Comparison of ENCODE assay signal across 8 mouse cellular contexts in the genomic region with DNA sequence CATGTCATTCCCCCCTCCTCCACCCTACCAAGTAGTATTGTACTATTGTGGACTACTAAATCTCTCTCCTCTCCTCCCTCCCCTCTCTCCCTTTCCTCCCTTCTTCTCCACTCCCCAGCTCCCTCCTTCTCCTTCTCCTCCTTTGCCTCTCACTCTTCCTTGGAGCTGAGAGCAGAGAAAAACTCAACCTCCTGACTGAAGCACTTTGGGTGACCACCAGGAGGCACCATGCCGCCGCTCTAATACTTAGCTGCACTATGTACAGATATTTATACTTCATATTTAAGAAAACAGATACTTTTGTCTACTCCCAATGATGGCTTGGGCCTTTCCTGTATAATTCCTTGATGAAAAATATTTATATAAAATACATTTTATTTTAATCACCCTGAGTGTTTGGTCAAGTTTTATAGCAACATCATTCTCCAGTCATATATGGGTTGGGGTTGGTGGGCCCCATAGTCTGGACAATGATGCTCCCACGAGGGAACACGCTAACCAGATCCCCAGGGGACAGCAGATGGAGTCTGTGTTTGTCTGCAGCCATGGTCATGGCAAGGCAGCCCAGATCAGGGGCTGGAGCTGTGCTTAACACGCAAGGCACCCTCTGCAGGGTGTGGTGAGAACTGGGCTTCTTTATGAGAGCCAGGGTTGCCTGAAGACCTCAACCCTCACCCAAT. TPM values are rescaled to one million over a fixed set of nuclear protein-coding genes. Genes with fewer than 3 reads are reported as not detected.
DNase-seq lines count a peak whose midpoint lies in the region; ATAC-seq lines count a peak whose summit lies in the region.

No protein-coding gene starts in this region.

- 73% methylated on average over 5 of the region's 5 CpGs for whole genome bisulfite sequencing in forebrain, embryonic 13.5 days

- H3K9ac ChIP-seq in forebrain, embryonic 13.5 days, result no peak overlapping the region

- ATAC-seq in forebrain, embryonic 13.5 days, result no peak

- DNase-seq in cerebellum, postnatal 14 days, result peak; percentile 30 to 54
- no peak for DNase-seq in cerebellum, adult 8-10 months
- peak; percentile 18 to 23 for DNase-seq in left cerebral cortex, adult 18-20 months (ENCODE audit: low spot score in 2 of 2)
- DNase-seq in left cerebral cortex, postnatal 4 days, result no peak
- peak; percentile 56 for DNase-seq in 416B (ENCODE audit: low read depth)
- peak; percentile 16 for DNase-seq in embryo, embryonic 11 days
- no peak for DNase-seq in spleen, postnatal 36 days (ENCODE audit: low spot score in 2 of 2)

- no peaks in the 10 kb centered on the region for H3K9me3 ChIP-seq in forebrain, embryonic 13.5 days (replicated peaks)

- H3K27me3 ChIP-seq in forebrain, embryonic 13.5 days, result no peaks in the 10 kb centered on the region

- no peak overlapping the region for H3K27ac ChIP-seq in forebrain, embryonic 13.5 days

- no peak overlapping the region for H3K4me3 ChIP-seq in forebrain, embryonic 13.5 days

- H3K4me1 ChIP-seq in forebrain, embryonic 13.5 days, result no peaks in the 10 kb centered on the region

- H3K36me3 ChIP-seq in forebrain, embryonic 13.5 days (ENCODE audit: poor library complexity, severe bottlenecking), result no peaks in the 10 kb centered on the region

- no peak overlapping the region for H3K4me2 ChIP-seq in forebrain, embryonic 13.5 days

- intact Hi-C loops in left cerebral cortex, postnatal 4 days (cut with DNase I), result loop anchor here (5.0 to 10.0 kb wide), 3 partner anchors 98 to 405 kb away; a partner anchor contains a TSS

RNA-seq across cellular contexts. Expression of a gene that starts 24.8 kb away (rescaled TPM):
- total RNA-seq in left cerebral cortex, adult 18-20 months (2021), result 1 to 10 TPM; 4.6 to 5.1 TPM
- total RNA-seq in left cerebral cortex, postnatal 4 days (2021), result 1 to 10 TPM; 4.1 to 5.2 TPM
- 3.8 and 3.9 TPM in 2 replicates for polyA plus RNA-seq in forebrain, embryonic 13.5 days (2015; fragmentation: Nextera tagmentation; extraction: Ambion mirVana)

RNA-seq across cellular contexts. Expression of a gene that starts 39.4 kb away (rescaled TPM):
- under 1 TPM; 0.19 to 0.33 TPM for total RNA-seq in left cerebral cortex, adult 18-20 months (2021)
- 1 to 10 TPM; 1.6 to 1.7 TPM for total RNA-seq in left cerebral cortex, postnatal 4 days (2021)
- 0.57 and 0.65 TPM in 2 replicates for polyA plus RNA-seq in forebrain, embryonic 13.5 days (2015; fragmentation: Nextera tagmentation; extraction: Ambion mirVana)

Comparison
In these comparisons a context has a peak if more than half of its experiments do, and no peak if none do; other contexts are left out.
1. DNase-seq: peak in cerebellum, postnatal 14 days (2 of 2), left cerebral cortex, adult 18-20 months (2 of 2), 416B (single experiment) and embryo, embryonic 11 days (single experiment); none in cerebellum, adult 8-10 months (single experiment), left cerebral cortex, postnatal 4 days (single experiment) and spleen, postnatal 36 days (0 of 2).